Mouse (Mus musculus): Measurements from ENCODE around the gene Zbtb5. TPM values are rescaled to one million over a fixed set of nuclear protein-coding genes. Genes with fewer than 3 reads are reported as not detected.
"Not testable (repeated sequence)": the region's sequence is repeated elsewhere in the genome, so short reads cannot be mapped to it uniquely, and the experiment has no call there.

The Zbtb5 gene
- polyA plus RNA-seq, 1 experiment from 2014 or later = 29.2 TPM

GRCm38 (mm10) chr4:44965736-44966135 is 46.5 kb downstream of the Zbtb5 start:
- Histone ChIP-seq H3K4me2 (no peak overlapping the region), H3K4me3 (no peak overlapping the region), H3K9me3 (no peaks in the 10 kb centered on the region), H3K27me3 (no peaks in the 10 kb centered on the region), H3K4me1 (0 out of 2 replicates have a peak, but pooled peaks cover 1% of the 10 kb centered on the region), H3K36me3 (no peaks in the 10 kb centered on the region), H3K9ac (no peak overlapping the region), H3K27ac (no peak overlapping the region)
- 73% methylated on average over 3 of the region's 3 CpGs for WGBS
- no peak for ATAC-seq (ENCODE audit: insufficient number of reproducible peaks, insufficient read depth, low FRiP score, low TSS enrichment, low read depth)

GRCm38 (mm10) chr4:44965175-44965574 is 47.0 kb downstream of the Zbtb5 start:
- Histone ChIP-seq H3K4me2 (no peak overlapping the region), H3K27ac (no peak overlapping the region), H3K9me3 (no peaks in the 10 kb centered on the region), H3K4me3 (no peak overlapping the region), H3K36me3 (no peaks in the 10 kb centered on the region), H3K27me3 (no peaks in the 10 kb centered on the region), H3K4me1 (no peaks in the 10 kb centered on the region), H3K9ac (no peak overlapping the region)
- 85% methylated on average over 2 of the region's 2 CpGs for WGBS
- no peak for ATAC-seq (ENCODE audit: insufficient number of reproducible peaks, insufficient read depth, low FRiP score, low TSS enrichment, low read depth)

GRCm38 (mm10) chr4:44963156-44963555 is 49.1 kb downstream of the Zbtb5 start:
- H3K4me3 ChIP-seq = no peak overlapping the region
- no peaks in the 10 kb centered on the region for H3K4me1 ChIP-seq
- WGBS = 68% methylated on average over 11 of the region's 11 CpGs
- no peak for ATAC-seq (ENCODE audit: insufficient number of reproducible peaks, insufficient read depth, low FRiP score, low TSS enrichment, low read depth)
- no peaks in the 10 kb centered on the region for H3K36me3 ChIP-seq
- H3K4me2 ChIP-seq = no peak overlapping the region
- no peaks in the 10 kb centered on the region for H3K9me3 ChIP-seq
- H3K27ac ChIP-seq = no peak overlapping the region
- no peak overlapping the region for H3K9ac ChIP-seq
- no peaks in the 10 kb centered on the region for H3K27me3 ChIP-seq

- WGBS = 91% methylated on average over 13 of the region's 13 CpGs
- Histone ChIP-seq H3K4me1 (no peaks in the 10 kb centered on the region), H3K9ac (no peak overlapping the region), H3K27me3 (no peaks in the 10 kb centered on the region), H3K27ac (no peak overlapping the region), H3K9me3 (no peaks in the 10 kb centered on the region), H3K4me2 (no peak overlapping the region), H3K4me3 (no peak overlapping the region), H3K36me3 (no peaks in the 10 kb centered on the region)
- ATAC-seq (ENCODE audit: insufficient number of reproducible peaks, insufficient read depth, low FRiP score, low TSS enrichment, low read depth) = no peak
Measured at GRCm38 (mm10) chr4:44959220-44959619, 53.0 kb downstream of the Zbtb5 start.

GRCm38 (mm10) chr4:44958776-44959175 is 53.4 kb downstream of the Zbtb5 start:
- no peak overlapping the region for H3K4me3 ChIP-seq
- H3K36me3 ChIP-seq = no peaks in the 10 kb centered on the region
- H3K9ac ChIP-seq = no peak overlapping the region
- no peak for ATAC-seq (ENCODE audit: insufficient number of reproducible peaks, insufficient read depth, low FRiP score, low TSS enrichment, low read depth)
- no peaks in the 10 kb centered on the region for H3K9me3 ChIP-seq
- 85% methylated on average over 9 of the region's 9 CpGs for WGBS
- no peaks in the 10 kb centered on the region for H3K4me1 ChIP-seq
- H3K27me3 ChIP-seq = no peaks in the 10 kb centered on the region
- H3K4me2 ChIP-seq = no peak overlapping the region
- no peak overlapping the region for H3K27ac ChIP-seq

- Histone ChIP-seq H3K4me1 (no peaks in the 10 kb centered on the region), H3K36me3 (no peaks in the 10 kb centered on the region), H3K27ac (no peak overlapping the region), H3K9ac (no peak overlapping the region), H3K27me3 (no peaks in the 10 kb centered on the region), H3K9me3 (no peaks in the 10 kb centered on the region), H3K4me3 (no peak overlapping the region), H3K4me2 (no peak overlapping the region)
- 63% methylated on average over 9 of the region's 9 CpGs for WGBS
- ATAC-seq (ENCODE audit: insufficient number of reproducible peaks, insufficient read depth, low FRiP score, low TSS enrichment, low read depth) = no peak
Measured at GRCm38 (mm10) chr4:44953041-44953440, 59.2 kb downstream of the Zbtb5 start.

GRCm38 (mm10) chr4:44948314-44948713 is 63.9 kb downstream of the Zbtb5 start:
- no peaks in the 10 kb centered on the region for H3K27me3 ChIP-seq
- H3K9ac ChIP-seq = no peak overlapping the region
- H3K4me2 ChIP-seq = no peak overlapping the region
- no peaks in the 10 kb centered on the region for H3K9me3 ChIP-seq
- H3K36me3 ChIP-seq = no peaks in the 10 kb centered on the region
- no peaks in the 10 kb centered on the region for H3K4me1 ChIP-seq
- no peak for ATAC-seq (ENCODE audit: insufficient number of reproducible peaks, insufficient read depth, low FRiP score, low TSS enrichment, low read depth)
- no peak overlapping the region for H3K27ac ChIP-seq
- WGBS = 88% methylated on average over 1 of the region's 1 CpGs
- H3K4me3 ChIP-seq = no peak overlapping the region

GRCm38 (mm10) chr4:44947464-44947863 is 64.7 kb downstream of the Zbtb5 start:
- WGBS = 86% methylated on average over 5 of the region's 5 CpGs
- no peak overlapping the region for H3K4me3 ChIP-seq
- no peaks in the 10 kb centered on the region for H3K9me3 ChIP-seq
- H3K27me3 ChIP-seq = no peaks in the 10 kb centered on the region
- H3K9ac ChIP-seq = no peak overlapping the region
- no peaks in the 10 kb centered on the region for H3K36me3 ChIP-seq
- no peaks in the 10 kb centered on the region for H3K4me1 ChIP-seq
- no peak for ATAC-seq (ENCODE audit: insufficient number of reproducible peaks, insufficient read depth, low FRiP score, low TSS enrichment, low read depth)
- no peak overlapping the region for H3K27ac ChIP-seq
- no peak overlapping the region for H3K4me2 ChIP-seq

GRCm38 (mm10) chr4:44946126-44946525 is 66.1 kb downstream of the Zbtb5 start:
- H3K9me3 ChIP-seq; H3K27ac ChIP-seq; H3K9ac ChIP-seq; H3K36me3 ChIP-seq; H3K4me2 ChIP-seq; H3K27me3 ChIP-seq; H3K4me1 ChIP-seq; ATAC-seq (ENCODE audit: insufficient number of reproducible peaks, insufficient read depth, low FRiP score, low TSS enrichment, low read depth); H3K4me3 ChIP-seq: not testable (repeated sequence)
- 93% methylated on average over 2 of the region's 2 CpGs for WGBS

GRCm38 (mm10) chr4:44944426-44945075 is 67.7 kb downstream of the Zbtb5 start:
- H3K9me3 ChIP-seq = no peaks in the 10 kb centered on the region
- 68% methylated on average over 10 of the region's 10 CpGs for WGBS
- no peak overlapping the region for H3K4me3 ChIP-seq
- H3K4me1 ChIP-seq = no peaks in the 10 kb centered on the region
- no peaks in the 10 kb centered on the region for H3K27me3 ChIP-seq
- no peak overlapping the region for H3K27ac ChIP-seq
- H3K4me2 ChIP-seq = no peak overlapping the region
- H3K9ac ChIP-seq = no peak overlapping the region
- ATAC-seq (ENCODE audit: insufficient number of reproducible peaks, insufficient read depth, low FRiP score, low TSS enrichment, low read depth) = no peak
- H3K36me3 ChIP-seq = no peaks in the 10 kb centered on the region

GRCm38 (mm10) chr4:44943480-44943879 is 68.7 kb downstream of the Zbtb5 start:
- Histone ChIP-seq H3K4me3 (no peak overlapping the region), H3K27me3 (no peaks in the 10 kb centered on the region), H3K9me3 (no peaks in the 10 kb centered on the region), H3K27ac (no peak overlapping the region), H3K36me3 (no peaks in the 10 kb centered on the region), H3K4me1 (no peaks in the 10 kb centered on the region), H3K9ac (no peak overlapping the region), H3K4me2 (no peak overlapping the region)
- 89% methylated on average over 6 of the region's 6 CpGs for WGBS
- ATAC-seq (ENCODE audit: insufficient number of reproducible peaks, insufficient read depth, low FRiP score, low TSS enrichment, low read depth) = no peak

- H3K9ac ChIP-seq = no peak overlapping the region
- H3K4me2 ChIP-seq = no peak overlapping the region
- H3K9me3 ChIP-seq = no peaks in the 10 kb centered on the region
- no peak for ATAC-seq (ENCODE audit: insufficient number of reproducible peaks, insufficient read depth, low FRiP score, low TSS enrichment, low read depth)
- 85% methylated on average over 1 of the region's 1 CpGs for WGBS
- H3K27me3 ChIP-seq = no peaks in the 10 kb centered on the region
- H3K36me3 ChIP-seq = no peaks in the 10 kb centered on the region
- H3K4me1 ChIP-seq = no peaks in the 10 kb centered on the region
- no peak overlapping the region for H3K27ac ChIP-seq
- no peak overlapping the region for H3K4me3 ChIP-seq
Measured at GRCm38 (mm10) chr4:44942237-44942636, 70.0 kb downstream of the Zbtb5 start.

All from embryonic facial prominence, embryonic 13.5 days (tissue).